Mouse (Mus musculus): ENCODE results near the gene Erp29. TPM values are rescaled to one million over a fixed set of nuclear protein-coding genes. Genes with fewer than 3 reads are reported as not detected.

Erp29 gene
- polyA plus RNA-seq, 2 experiments from 2014 or later, result 58.4 to 80.5 TPM

- no peak for ATAC-seq
Observed at GRCm38 (mm10) chr5:121448450-121448849, 3.9 kb downstream of the Erp29 start.

GRCm38 (mm10) chr5:121444870-121445269 lies 7.4 kb downstream of the Erp29 start:
- no peak for ATAC-seq

DNA sequence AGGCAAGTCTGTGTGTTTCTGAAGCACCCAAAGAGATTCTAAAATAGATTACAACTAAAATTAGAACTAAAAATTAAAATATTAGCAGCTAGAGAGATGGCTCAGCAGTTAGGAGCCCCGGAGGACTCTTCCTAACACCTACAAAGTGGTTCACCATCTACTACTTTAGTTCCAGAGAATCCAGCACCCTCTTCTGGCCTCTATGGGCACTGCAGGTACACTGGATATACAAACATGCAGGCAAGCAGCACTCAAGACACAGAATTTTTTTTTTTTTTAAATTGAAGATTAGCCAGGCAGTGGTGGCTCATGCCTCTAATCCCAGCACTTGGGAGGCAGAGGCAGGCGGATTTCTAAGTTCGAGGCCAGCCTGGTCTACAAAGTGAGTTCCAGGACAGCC lies 8.8 kb downstream of the Erp29 start:
- ATAC-seq, result no peak

DNA sequence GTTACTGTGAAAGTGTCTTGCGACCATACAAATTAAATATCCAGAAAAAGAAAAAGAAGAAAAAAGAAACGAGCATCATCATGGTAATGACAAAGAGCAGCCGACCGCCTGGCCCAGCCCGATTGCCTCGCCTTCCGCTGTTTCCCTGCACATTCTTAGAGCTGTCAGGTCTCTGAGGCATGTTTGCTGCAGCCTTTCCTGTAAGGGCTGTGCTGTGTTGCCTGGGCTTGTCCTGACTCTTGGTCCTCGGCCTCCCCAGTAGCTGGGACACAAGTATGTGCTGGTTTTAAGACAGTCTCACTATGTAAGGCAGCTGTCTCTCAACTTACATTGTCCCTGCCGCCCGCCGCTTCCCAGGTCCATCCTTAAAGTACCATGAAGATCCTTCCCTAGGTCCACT lies 13.6 kb downstream of the Erp29 start:
- ATAC-seq, result no peak

- no peak for ATAC-seq
Observed at GRCm38 (mm10) chr5:121438131-121438530, 14.2 kb downstream of the Erp29 start.

- ATAC-seq, result no peak
Observed at GRCm38 (mm10) chr5:121428954-121429353, 23.4 kb downstream of the Erp29 start.

DNA sequence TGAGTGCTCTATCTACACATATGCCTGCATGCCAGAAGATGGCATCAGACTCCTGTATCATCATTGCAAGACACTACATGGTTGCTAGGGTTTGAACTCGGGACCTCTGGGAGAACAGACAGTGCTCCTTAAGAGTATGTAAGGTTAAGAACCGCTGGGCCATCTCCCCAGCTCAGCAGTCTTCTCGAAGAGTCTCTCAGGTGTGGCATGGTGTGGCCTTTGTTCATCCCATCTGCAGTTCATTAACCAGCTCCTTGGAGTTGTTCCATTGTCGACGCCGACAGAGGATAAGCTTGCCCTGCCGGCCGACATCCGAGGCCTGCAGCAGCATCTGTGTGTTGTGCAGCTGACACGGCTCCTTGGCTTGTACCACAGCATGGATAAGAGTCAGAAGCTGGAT lies 29.0 kb downstream of the Erp29 start:
- ATAC-seq, result no peak

DNA sequence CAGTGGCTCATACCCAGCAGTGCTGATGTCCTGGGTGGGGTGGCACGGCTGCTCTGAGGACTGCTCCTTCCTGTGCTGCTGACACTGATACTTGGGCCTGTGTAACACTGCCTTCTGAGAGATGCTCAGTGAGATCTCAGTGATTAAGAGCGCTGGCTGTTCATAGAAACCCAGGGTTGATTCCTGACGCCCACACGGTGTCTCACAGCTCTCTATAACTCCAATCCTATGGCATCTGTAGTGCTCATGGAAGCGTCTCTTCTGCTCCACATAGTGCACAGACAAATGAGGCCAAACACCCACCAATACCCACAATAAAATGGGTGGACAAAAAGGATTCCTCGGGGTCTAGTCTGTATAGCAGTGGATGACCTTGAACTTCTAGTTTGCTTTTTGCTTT lies 29.5 kb downstream of the Erp29 start:
- no peak for ATAC-seq

GRCm38 (mm10) chr5:121420721-121421120 lies 31.6 kb downstream of the Erp29 start:
- ATAC-seq, result no peak

GRCm38 (mm10) chr5:121410975-121411374 lies 41.3 kb downstream of the Erp29 start:
- no peak for ATAC-seq

DNA sequence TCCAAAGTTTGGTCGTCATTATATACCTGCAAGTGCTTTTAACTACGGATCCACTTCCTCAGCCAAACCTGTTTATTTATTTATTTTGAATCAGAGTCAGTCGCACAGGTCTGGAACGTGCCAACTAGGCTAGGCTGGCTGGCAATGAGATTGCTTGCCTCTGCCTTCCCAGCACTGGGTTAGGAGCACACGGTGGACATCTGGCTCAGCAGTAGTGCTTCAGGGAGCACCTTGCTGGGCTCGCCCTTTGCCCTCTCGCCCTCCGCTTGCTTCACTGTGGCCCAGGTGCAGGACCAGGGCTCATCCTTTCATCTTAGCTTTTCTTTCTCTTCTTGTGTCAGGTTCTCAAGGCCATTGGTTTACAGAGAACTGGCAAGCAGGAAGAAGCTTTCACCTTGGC lies 44.5 kb downstream of the Erp29 start:
- ATAC-seq, result no peak

GRCm38 (mm10) chr5:121400849-121401248 lies 51.5 kb downstream of the Erp29 start:
- ATAC-seq, result no peak

DNA sequence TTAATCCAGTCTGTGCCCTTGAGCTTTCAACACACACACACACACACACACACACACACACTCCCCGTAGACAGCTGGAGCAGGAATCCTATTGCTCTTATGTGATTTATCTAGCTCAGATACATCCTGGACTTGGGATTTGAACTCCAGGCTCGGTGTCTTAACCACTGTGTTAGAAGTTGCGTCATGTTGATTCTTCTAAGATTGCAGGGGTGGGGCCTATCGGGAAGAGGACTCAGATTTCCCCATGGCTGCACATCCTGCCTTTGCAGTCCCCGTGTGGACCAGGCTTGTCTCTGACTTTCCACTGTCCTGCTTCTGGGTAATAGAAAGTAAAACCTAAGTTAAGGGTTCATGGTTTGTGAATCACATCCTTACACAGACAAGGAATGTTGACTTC lies 52.2 kb downstream of the Erp29 start:
- ATAC-seq, result no peak

DNA sequence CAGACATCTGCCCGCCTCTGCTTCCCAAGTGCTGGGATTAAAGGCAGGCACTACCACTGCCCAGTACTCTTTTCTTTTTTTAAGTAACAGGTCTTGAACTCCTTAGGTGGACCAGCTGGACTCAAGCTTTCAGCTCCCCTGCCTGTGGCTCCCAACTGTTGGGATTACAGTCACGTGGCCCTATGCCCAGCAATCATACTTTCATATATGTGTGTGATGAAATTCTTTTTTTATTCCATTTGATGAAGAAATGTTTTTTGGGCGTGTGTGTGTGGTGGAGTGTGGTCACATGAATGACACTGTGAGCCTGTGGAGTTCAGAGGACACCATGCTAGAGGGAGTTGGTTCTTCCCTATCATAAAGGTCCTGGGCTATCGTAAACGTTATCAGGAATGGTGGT lies 52.8 kb downstream of the Erp29 start:
- no peak for ATAC-seq

GRCm38 (mm10) chr5:121398965-121399462 lies 53.3 kb downstream of the Erp29 start:
- no peak for ATAC-seq

- ATAC-seq, result peak; percentile 7
Observed at GRCm38 (mm10) chr5:121398146-121398964, 54.0 kb downstream of the Erp29 start.

DNA sequence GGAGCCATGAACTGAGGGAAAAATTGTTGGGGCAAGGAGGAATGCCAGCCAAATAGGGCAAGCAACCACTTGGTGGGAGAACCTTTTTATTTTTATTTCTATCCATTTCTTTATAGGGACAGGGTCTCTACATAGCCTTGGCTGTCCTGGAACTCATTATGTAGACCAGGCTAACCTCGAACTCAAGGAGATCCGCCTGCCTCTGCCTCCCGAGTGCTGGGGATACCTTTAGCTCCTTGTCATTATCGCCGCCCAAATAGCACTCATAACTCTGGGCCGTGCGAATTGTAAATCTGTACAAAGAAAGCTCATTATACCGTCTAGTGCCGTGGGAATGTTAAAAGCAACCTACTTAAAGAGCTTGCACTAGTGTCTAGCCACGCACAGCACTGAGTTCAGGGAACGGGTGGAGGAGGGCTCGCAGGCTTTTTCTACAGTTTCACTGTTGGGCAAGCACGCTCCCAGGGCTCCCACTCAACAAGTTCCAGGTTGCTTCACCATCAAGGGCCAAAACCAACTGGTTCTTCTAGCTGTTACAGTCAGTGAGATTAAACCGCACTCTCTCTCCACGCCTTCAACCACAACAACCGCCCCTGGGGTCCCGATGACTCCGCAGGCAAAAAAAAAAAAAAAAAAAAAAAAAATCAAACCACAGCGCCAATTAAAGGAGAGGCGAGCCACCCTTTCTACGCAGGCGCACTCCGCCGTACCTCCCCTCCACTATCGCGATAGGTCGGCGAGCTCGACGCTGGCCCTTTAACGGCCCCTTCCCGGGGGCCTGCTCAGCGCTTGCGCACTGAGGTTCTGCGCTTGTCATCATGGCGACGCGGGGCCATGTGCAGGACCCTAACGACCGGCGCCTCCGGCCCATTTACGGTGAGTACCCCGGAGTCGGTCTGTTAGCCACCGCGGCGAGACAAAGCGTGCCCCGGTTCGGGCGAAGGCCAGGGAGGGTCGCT lies 54.8 kb downstream of the Erp29 start, which contains the start of gene Naa25:
TSS of gene Naa25 (plus strand) at position 750 of the 959 bp plus-strand sequence.
- ATAC-seq, result peak; percentile 93

- no peak for ATAC-seq
Observed at GRCm38 (mm10) chr5:121395621-121396020, 56.7 kb downstream of the Erp29 start.

DNA sequence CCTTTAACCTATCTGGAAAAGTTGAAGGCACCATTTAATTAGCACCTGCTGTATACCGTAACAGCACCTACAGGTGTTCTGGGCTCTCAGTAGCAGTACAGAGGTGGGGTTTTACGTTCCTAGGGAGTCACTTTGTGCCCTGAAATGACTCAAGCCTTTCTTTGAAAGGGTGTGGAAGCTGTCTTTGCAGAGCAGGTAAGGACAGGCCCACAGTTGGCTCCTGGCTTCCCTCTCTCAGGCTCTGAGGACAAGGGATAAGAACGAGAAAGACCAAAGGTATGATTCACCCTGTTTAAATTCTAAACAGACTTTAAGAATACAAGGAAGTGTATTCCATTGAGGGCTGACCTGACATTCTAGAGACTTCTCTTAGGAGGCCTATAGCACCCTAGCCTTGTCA lies 58.9 kb downstream of the Erp29 start:
- no peak for ATAC-seq

GRCm38 (mm10) chr5:121392667-121393380 lies 59.5 kb downstream of the Erp29 start:
- ATAC-seq, result no peak

GRCm38 (mm10) chr5:121389691-121390090 lies 62.6 kb downstream of the Erp29 start:
- no peak for ATAC-seq

DNA sequence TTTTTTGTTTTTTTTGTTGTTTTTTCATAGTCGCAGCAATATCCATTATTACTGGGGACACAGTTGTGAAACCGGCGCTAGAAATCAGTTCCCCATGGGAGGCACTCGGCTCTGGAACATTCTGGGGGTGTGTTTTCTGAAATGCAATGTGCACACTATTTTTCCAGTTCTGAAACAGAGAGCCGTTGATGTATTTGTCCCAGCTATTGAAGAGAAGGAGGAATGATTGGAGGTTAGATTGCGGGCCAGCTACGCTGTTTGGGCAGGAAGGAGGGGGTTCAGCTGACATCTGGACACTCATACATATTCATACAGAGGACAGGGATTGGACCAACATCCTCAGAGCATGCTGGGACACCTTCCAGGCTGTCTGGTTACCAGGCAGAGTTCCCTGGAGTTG lies 63.2 kb downstream of the Erp29 start:
- ATAC-seq, result no peak

DNA sequence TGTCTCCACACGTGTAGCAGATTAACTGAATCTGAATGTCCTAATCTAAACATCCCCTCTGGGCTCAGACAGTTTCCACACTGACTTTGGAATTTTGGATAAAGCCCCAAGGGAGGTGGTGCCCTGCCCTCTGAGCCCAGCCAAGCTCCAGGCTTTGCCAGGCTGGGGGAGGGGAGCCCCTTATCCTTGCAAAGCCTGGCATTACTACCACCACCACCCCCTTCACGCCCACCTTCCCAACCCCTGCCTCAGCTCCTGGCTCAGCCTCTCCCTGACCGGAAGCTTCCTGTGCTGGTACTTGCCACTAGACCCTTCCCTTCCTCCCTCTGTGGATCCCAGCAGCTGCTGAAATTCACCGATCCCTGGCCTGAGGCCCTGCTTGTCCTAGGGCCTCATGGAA lies 65.2 kb downstream of the Erp29 start:
- no peak for ATAC-seq

Measured in activated CD4-positive, CD25-positive, alpha-beta regulatory T cell, adult 4 months (primary cell).